Mouse (Mus musculus) naive thymus-derived CD4-positive, alpha-beta T cell, adult 2 months (primary cell): ENCODE data around the gene Ryr2.
"Not testable (repeated sequence)": the region's sequence is repeated elsewhere in the genome, so short reads cannot be mapped to it uniquely, and the experiment has no call there.

ENCODE experiments used
- DNase-seq: peaks from one replicate; pipeline ENCODE4 v3.0.0-alpha.2; 2011; ENCODE audit warnings: low read depth

Ryr2 gene

GRCm38 (mm10) chr13:12106662-12107632 is at the start of gene Ryr2:
Gene Ryr2, minus strand, starts transcription at chr13:12106945.
- DNase-seq = no peak

GRCm38 (mm10) chr13:12153922-12154321 is 47.2 kb upstream of the Ryr2 start:
- no peak for DNase-seq

GRCm38 (mm10) chr13:12146918-12147507 is 40.3 kb upstream of the Ryr2 start:
- no peak for DNase-seq

- no peak for DNase-seq
Observed at GRCm38 (mm10) chr13:12146402-12146801, 39.7 kb upstream of the Ryr2 start.

- DNase-seq = no peak
Observed at GRCm38 (mm10) chr13:12143347-12143746, 36.6 kb upstream of the Ryr2 start.

- DNase-seq = not testable (repeated sequence)
Observed at GRCm38 (mm10) chr13:12136461-12136860, 29.7 kb upstream of the Ryr2 start.

- no peak for DNase-seq
Observed at GRCm38 (mm10) chr13:12133549-12133948, 26.8 kb upstream of the Ryr2 start.

DNA sequence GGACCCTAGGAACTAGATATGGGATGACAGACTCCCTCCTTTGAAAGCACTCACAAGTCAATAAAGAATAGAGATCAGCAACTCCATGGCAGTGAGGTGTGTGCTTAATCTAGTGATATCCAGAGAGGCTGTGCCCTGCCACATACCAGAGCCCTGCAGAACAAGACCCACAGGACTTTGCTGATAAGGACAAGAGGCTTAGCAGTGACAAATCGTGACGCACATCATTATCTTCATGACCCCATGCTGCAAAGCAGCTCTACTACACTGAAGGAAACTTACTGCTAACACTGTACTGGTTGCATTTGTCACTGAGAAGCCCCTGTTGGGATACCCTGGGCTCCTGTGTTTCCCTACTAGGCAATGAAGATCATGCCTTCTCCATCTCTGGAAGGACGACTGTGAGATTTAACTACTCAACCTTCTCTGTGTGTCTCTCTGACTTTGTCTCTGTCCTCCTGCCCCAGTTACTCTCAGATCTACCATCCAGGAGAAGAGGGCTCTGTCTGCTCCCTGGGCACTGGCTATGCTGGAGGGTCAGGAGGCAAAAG is 25.5 kb upstream of the Ryr2 start:
- no peak for DNase-seq

DNA sequence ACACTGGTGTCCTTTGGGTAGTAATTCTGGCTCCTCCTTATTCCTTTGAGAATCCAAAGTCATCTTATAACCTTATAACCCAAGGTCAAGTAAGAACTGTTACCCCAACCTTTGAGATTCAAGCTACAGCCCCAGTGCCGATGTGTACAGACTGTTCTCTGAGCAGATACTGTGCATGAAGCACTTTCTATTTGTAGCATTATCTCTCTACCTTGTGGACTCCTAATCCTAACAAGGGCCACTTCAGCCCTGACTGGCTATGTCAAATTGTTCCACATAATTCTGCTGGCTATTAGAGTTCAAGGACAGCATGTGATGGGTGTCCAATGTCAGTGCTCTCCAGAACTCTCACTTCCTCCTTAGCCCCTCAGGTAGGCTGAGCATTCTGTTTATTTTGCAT is 22.4 kb upstream of the Ryr2 start:
- DNase-seq = no peak

DNA sequence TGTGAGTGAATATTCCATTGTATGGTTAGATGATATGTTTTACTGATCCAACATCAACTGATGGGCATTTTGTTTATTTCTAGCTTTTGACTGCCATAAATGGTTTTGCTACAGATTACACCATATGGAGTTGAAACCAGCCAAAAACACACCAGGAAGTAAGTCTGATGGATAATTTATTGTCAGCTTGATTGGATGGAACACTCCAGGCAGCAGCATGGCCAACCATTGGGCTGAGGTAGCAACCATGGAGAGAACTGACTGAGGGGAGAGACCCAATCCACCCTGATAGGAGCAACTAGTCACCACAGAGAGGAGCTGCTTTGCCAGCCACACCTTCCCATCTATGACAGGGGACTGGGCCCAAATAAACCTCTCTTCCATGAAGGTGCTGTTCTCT is 19.4 kb upstream of the Ryr2 start:
- DNase-seq = no peak

- DNase-seq = no peak
Observed at GRCm38 (mm10) chr13:12124940-12125540, 18.3 kb upstream of the Ryr2 start.

DNA sequence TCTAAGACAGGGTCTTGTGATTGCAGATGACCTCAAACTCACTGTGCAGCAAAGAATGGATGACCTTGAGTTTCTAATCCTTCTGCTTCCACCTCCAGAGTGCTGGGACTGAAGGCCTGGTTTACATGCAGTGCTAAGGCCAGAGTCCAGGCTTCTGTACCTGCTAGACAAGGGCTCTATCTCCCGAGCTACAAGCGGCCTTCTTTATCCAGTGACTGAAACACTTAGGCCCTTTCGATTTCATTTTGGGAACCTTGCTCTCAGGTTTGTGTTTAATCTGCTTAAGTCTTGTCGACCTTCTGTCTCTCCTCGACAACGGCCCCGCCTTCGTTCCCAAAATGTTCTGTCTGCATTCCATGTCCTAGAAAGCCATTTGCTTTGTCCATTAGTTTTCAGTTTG is 8.8 kb upstream of the Ryr2 start:
- no peak for DNase-seq

DNA sequence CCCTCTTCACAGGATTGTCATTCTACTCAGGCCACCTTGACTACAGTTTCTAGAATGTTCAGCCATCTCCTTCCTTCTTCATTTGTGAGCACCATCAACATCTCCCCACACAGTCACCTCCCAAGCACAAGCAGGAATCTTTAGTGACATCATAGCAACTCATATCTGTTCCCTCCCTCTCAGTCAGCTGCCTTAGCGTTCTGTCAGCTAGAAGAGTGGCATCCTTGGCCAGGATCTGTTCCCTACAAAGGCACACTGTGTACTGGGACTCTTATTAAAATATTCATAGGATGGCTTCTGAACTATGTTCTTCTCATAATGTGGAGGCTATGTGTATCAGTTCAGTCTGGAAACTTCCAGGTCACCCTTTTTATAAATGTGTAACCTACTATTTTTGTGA is 8.1 kb upstream of the Ryr2 start:
- no peak for DNase-seq

GRCm38 (mm10) chr13:12108955-12109354 is 2.2 kb upstream of the Ryr2 start:
- DNase-seq = no peak

GRCm38 (mm10) chr13:12105830-12106628 is 716 bp downstream of the Ryr2 start:
- no peak for DNase-seq

- DNase-seq = no peak
Observed at GRCm38 (mm10) chr13:12105231-12105829, 1.4 kb downstream of the Ryr2 start.

- no peak for DNase-seq
Observed at GRCm38 (mm10) chr13:12104318-12104717, 2.4 kb downstream of the Ryr2 start.

DNA sequence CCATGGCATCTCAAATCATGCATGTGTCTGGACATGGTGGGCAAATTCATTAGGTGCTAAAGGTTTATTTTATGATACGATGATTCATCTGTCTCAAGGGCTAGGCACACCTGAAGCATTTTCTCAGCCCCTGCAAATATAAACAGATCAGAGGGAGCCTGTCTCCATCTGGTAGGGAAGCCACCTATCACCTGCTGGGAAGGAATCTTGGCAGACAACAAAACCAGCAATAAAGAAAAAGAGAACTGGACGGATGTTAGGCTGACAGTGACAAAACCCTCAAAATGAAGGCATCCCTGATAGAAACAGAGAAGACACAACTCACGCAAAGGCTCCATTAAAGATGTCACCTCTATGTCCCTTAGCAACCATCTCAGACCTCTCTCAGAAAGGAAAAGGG is 3.7 kb downstream of the Ryr2 start:
- DNase-seq = no peak

- DNase-seq = no peak
Observed at GRCm38 (mm10) chr13:12099446-12099845, 7.3 kb downstream of the Ryr2 start.

DNA sequence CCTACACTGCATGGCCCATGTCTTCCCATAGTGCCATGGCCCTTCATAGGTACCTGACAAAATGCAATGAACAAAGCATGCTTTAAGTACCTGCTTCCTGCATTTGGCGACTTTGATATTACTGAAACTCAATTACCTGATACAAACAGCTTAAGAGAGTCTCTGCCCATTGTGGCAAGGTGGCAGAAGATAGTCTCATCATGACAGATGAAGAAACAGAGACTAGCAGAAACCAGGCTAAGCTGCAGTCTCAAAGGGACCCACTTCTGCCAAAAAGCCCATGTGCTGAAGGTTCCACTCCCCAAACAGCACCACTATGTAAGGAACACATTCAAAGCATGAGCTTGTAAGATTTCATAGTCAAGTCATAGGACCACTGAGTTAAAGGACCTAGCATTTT is 7.8 kb downstream of the Ryr2 start:
- no peak for DNase-seq

- DNase-seq = no peak
Observed at GRCm38 (mm10) chr13:12096382-12096932, 10.3 kb downstream of the Ryr2 start.
